Mouse (Mus musculus) midbrain, embryonic 16.5 days (tissue): ENCODE results near the gene Nupl1. TPM values are rescaled to one million over a fixed set of nuclear protein-coding genes. Genes with fewer than 3 reads are reported as not detected.
A peak's percentile ranks its signal among the peaks of the same experiment; 100 is the strongest.

ENCODE experiments used
- ATAC-seq: fragments of 200-750 bp; cut with Nextera tagmentation; 2 replicates; pipeline ENCODE4 v1.8.0; 2017; ENCODE audit warnings: moderate TSS enrichment
- H3K27ac ChIP-seq: fragments of 300-500 bp; sonication (generic); 2 replicates; pipeline ENCODE4 v1.5.1; 2014; ENCODE audit warnings: mild to moderate bottlenecking, low read length, mixed read lengths
- H3K27me3 ChIP-seq: fragments of 300-500 bp; sonication (generic); 2 replicates; pipeline ENCODE4 v1.6.1; 2014; ENCODE audit warnings: low read depth, low read length, mixed read lengths; ENCODE audit not compliant: control insufficient read depth, insufficient read depth
- H3K36me3 ChIP-seq: fragments of 300-500 bp; sonication (generic); 2 replicates; pipeline ENCODE4 v1.6.1; 2014; ENCODE audit warnings: mild to moderate bottlenecking, low read length, moderate library complexity, mixed read lengths; ENCODE audit not compliant: control insufficient read depth, insufficient read depth
- H3K4me1 ChIP-seq: fragments of 300-500 bp; sonication (generic); 2 replicates; pipeline ENCODE4 v1.6.1; 2014; ENCODE audit warnings: mild to moderate bottlenecking, low read length, mixed read lengths; ENCODE audit not compliant: control insufficient read depth, insufficient read depth
- H3K4me2 ChIP-seq: fragments of 300-500 bp; sonication (generic); 2 replicates; pipeline ENCODE4 v1.6.1; 2014; ENCODE audit warnings: mild to moderate bottlenecking, low read length, mixed read lengths
- H3K4me3 ChIP-seq: fragments of 300-500 bp; sonication (generic); 2 replicates; pipeline ENCODE4 v1.5.1; 2014; ENCODE audit warnings: low read depth, mild to moderate bottlenecking, low read length, moderate library complexity, mixed read lengths
- H3K9ac ChIP-seq: fragments of 300-500 bp; sonication (generic); 2 replicates; pipeline ENCODE4 v1.6.1; 2014; ENCODE audit warnings: low read depth, low read length, mixed read lengths
- H3K9me3 ChIP-seq: fragments of 300-500 bp; sonication (generic); replicated peaks from 2 replicates; pipeline ENCODE4 v1.6.1; 2014; ENCODE audit warnings: mild to moderate bottlenecking, low read length, mixed read lengths; ENCODE audit not compliant: control insufficient read depth, poor library complexity, severe bottlenecking
- WGBS: fragments of 180-500 bp; shearing (Covaris S2); extraction: QIAGEN DNeasy Blood & Tissue Kit; methylation state at CpG from one replicate; pipeline ENCODE4 v1.1.7; 2014; 5-methylcytosine and 5-hydroxymethylcytosine counted together
- microRNA counts: library from miRNA; unstranded; fragments of <30 nt; microRNA quantifications from one replicate; lab custom pipeline; 2016
- microRNA-seq: library from miRNA; unstranded; fragments of <30 nt; microRNA quantifications from one replicate; pipeline ENCODE4, GENCODE M21; 2017
- polyA plus RNA-seq: library from polyadenylated mRNA; unstranded; fragments of >200 nt; fragmentation: Nextera tagmentation; extraction: Ambion mirVana; gene quantifications from 2 replicates; pipeline ENCODE4 v1.2.1, GENCODE M21; 2015

Gene Nupl1
- polyA plus RNA-seq, 1 experiment from 2014 or later: 0.10 TPM

DNA sequence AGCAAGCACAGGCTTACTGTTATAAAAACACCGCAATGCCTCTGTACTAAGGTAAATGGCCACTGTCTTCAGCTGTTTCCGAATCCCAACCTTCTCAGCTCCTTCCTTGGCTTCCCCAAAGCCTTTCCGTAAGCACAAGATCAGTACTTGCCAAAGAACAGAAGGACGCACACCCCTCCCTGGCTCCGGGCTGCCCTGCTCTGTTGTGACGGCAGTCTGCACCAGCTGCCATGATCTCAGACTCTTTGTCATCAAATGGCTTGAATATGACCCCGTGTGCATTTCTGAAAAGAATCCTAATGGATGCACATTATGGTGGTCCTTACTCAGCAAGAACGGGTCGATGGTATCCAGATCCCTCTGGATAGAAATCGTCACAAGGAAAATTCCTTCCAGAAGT lies 108.0 kb downstream of the Nupl1 start:
- Histone ChIP-seq H3K36me3 (no peaks in the 10 kb centered on the region), H3K4me1 (no peaks in the 10 kb centered on the region), H3K9me3 (no peaks in the 10 kb centered on the region), H3K9ac (no peak overlapping the region), H3K4me3 (no peak overlapping the region), H3K4me2 (no peak overlapping the region), H3K27ac (no peak overlapping the region), H3K27me3 (no peaks in the 10 kb centered on the region)
- 79% methylated on average over 10 of the region's 10 CpGs for WGBS
- no peak for ATAC-seq

DNA sequence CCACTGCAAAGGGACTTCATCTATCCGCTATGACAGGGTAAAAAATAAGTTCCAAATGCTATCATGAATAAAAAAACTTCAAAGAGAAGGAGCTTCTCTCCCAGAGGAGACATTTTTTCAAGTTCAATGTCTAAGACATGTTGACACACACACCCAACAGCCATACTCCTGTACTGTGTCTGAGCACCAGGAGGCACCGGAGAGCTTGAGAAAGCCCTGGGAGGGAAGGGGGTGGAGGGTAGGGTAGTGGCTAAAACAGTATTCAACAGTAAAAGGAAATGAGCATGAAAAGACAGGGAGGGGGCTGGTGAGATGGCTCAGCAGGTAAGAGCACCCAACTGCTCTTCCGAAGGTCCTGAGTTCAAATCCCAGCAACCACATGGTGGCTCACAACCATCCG lies 112.9 kb downstream of the Nupl1 start:
- H3K27ac ChIP-seq: no peak overlapping the region
- no peaks in the 10 kb centered on the region for H3K36me3 ChIP-seq
- H3K27me3 ChIP-seq: no peaks in the 10 kb centered on the region
- H3K4me2 ChIP-seq: no peak overlapping the region
- H3K9ac ChIP-seq: no peak overlapping the region
- H3K4me1 ChIP-seq: no peaks in the 10 kb centered on the region
- no peaks in the 10 kb centered on the region for H3K9me3 ChIP-seq
- ATAC-seq: no peak
- H3K4me3 ChIP-seq: no peak overlapping the region
- WGBS: 94% methylated on average over 3 of the region's 4 CpGs

DNA sequence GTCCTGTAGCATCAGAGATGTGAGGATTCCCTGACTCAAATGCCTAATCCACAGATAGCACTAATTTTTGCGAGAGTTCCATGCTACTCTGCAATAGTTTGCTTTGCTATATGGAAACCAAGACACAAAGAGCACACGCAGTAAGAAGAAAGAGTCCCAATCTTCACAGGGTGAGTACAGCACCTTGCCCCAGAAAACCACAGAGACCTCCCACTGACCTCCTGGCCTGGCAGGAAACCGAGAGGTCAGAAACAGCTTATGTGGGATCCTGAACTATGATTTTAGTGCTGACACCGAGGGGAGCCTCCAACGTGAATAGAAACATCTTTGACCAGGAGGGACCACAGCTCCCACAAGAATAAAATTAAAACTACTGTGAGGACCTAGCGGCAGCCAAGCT lies 113.4 kb downstream of the Nupl1 start:
- H3K4me2 ChIP-seq: no peak overlapping the region
- H3K9ac ChIP-seq: no peak overlapping the region
- H3K27ac ChIP-seq: no peak overlapping the region
- H3K4me3 ChIP-seq: no peak overlapping the region
- no peaks in the 10 kb centered on the region for H3K9me3 ChIP-seq
- no peaks in the 10 kb centered on the region for H3K4me1 ChIP-seq
- H3K36me3 ChIP-seq: no peaks in the 10 kb centered on the region
- 76% methylated on average over 6 of the region's 6 CpGs for WGBS
- H3K27me3 ChIP-seq: no peaks in the 10 kb centered on the region
- ATAC-seq: no peak

DNA sequence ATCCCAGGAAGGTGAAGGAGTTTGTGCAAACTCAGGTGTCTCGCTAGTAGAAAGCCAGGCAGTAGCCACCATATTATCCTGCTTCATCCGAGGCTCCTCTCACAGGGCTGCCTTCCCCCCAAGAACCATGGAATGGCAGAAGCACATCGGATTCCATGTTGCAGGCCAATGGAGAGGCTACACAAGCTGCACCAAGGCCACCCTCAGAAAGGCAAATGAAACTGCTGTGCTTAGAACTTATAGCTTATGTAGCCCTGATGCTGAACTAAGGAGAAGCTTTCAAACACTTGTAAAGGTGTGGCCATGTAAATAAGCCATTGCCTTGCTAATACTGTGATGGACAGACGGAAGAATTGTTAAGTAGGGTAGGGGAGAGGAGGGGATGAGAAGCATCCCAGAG lies 115.4 kb downstream of the Nupl1 start:
- Histone ChIP-seq H3K27me3 (no peaks in the 10 kb centered on the region), H3K9ac (no peak overlapping the region), H3K4me1 (no peaks in the 10 kb centered on the region), H3K4me3 (no peak overlapping the region), H3K4me2 (no peak overlapping the region), H3K36me3 (no peaks in the 10 kb centered on the region), H3K27ac (no peak overlapping the region), H3K9me3 (no peaks in the 10 kb centered on the region)
- no peak for ATAC-seq
- WGBS: 84% methylated on average over 4 of the region's 4 CpGs

DNA sequence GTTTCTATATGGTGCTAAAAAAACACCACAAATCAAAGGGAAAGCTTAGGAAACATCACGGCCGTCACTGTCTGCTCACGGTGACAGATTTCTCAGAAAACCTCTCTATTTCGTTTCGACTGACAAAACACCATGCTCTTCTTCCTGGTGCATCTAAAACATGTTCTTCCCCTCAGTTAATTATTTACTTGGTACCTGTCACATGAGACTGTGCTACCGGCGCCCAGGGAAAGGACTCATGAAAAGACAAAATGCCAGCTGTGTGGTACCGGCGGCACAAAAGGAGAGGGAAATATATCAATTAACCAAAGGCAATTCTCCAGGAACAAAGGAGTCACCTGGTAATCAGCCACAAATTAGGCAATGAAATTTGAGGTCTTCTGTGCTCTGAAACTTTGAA lies 116.5 kb downstream of the Nupl1 start:
- no peak overlapping the region for H3K9ac ChIP-seq
- no peaks in the 10 kb centered on the region for H3K36me3 ChIP-seq
- WGBS: 81% methylated on average over 9 of the region's 9 CpGs
- ATAC-seq: no peak
- no peaks in the 10 kb centered on the region for H3K27me3 ChIP-seq
- no peak overlapping the region for H3K27ac ChIP-seq
- no peak overlapping the region for H3K4me2 ChIP-seq
- H3K4me3 ChIP-seq: no peak overlapping the region
- H3K4me1 ChIP-seq: no peaks in the 10 kb centered on the region
- no peaks in the 10 kb centered on the region for H3K9me3 ChIP-seq

MicroRNAs encoded within 50 kb of the gene (microRNA counts, 519-probe panel; counts per million panel counts)
- 386 counts per million, percentile 18 among the panel's probes with 10 or more counts for microRNA mmu-miR-719 (lab: Ali Mortazavi, UCI)

Small RNAs within 50 kb of the gene (microRNA-seq; reads per million reads assigned to microRNA genes)
- not detected for gene Mir719

Other genes starting within 250 kb of the Nupl1 start
- gene Atp8a2, start 54.3 kb downstream of the Nupl1 start, polyA plus RNA-seq: 45.6 and 51.3 TPM in 2 replicates
- 58.0 and 58.2 TPM in 2 replicates for gene Gm49336, start 76 bp upstream of the Nupl1 start, polyA plus RNA-seq
- 62.9 and 66.9 TPM in 2 replicates for gene Mtmr6, start 13.8 kb upstream of the Nupl1 start, polyA plus RNA-seq
- gene Amer2, start 121.8 kb upstream of the Nupl1 start, polyA plus RNA-seq: 20.8 and 24.1 TPM in 2 replicates